Mouse (Mus musculus) spleen, adult 2 months (tissue): ENCODE data around the gene Adgra3.

ENCODE experiments used
- CTCF ChIP-seq: fragments of 200-500 bp; IDR thresholded peaks from 2 replicates; pipeline ENCODE4 v1.5.1; 2011; ENCODE audit warnings: mild to moderate bottlenecking, inconsistent platforms; ENCODE audit not compliant: insufficient read depth, insufficient read length, insufficient replicate concordance; ENCODE audit errors: extremely low read depth
- POLR2A ChIP-seq: fragments of 200-500 bp; IDR thresholded peaks from 2 replicates; pipeline ENCODE4 v1.6.1; 2011; ENCODE audit warnings: low read depth, low read length, inconsistent platforms

DNA sequence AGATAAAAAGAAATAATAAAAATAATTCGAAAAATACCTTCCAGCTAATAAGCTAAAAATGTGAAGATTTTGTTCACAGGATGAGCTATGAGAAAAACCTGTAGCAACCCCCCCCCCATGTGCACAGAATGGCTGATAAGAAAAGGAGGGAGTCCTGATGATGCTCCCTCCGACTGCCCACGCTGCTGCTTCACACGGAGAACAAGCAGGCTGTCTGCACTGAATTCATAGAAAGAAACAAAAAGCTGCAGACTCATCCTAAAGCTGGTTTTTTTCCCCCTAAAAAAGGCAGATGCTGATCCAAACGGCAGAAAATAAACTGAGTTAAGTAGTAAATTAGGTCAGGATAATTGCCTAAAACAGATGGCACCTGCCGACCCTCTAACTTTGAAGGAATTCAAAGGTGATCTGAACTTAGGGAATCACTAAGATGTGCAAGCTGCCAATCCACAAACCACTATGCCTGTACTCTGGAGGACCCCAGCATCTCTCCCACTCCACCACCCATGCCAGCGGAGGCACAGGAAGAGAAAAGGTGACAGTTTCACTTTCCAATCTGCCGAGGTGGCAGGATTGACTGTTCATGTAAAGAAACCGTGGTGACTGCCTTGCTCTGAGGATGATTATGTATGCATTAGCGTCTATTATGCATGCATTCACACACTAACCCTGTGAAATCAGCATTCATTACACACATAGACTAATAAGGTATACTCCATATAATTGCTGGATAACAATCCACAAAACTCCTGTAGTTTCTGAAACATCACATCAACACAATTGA is 70.6 kb downstream of the Adgra3 start:
- TF ChIP-seq CTCF, result no peak
- TF ChIP-seq POLR2A, result no peak
